Mouse (Mus musculus): Measurements from ENCODE around the gene Bend7. TPM values are rescaled to one million over a fixed set of nuclear protein-coding genes. Genes with fewer than 3 reads are reported as not detected.

Bend7 gene
- 7.9 and 8.4 TPM in 2 replicates for polyA plus RNA-seq (2012; rRNA removed)

- TF ChIP-seq CTCF (conservative IDR thresholded peaks at IDR 0.05; ENCODE audit: insufficient read depth, insufficient read length, low read depth, low read length) (no peak), POLR2A (IDR thresholded peaks at IDR 0.05; ENCODE audit: low read depth, low read length) (no peak)
- DNase-seq, result peak; percentile 51
- Histone ChIP-seq H3K4me3 (ENCODE audit: insufficient read depth, low read depth, low read length) (peak within 1 kb of the TSS; percentile 96), H3K27ac (ENCODE audit: insufficient read depth, low read depth, low read length) (peak within 1 kb of the TSS; percentile 82), H3K27me3 (replicated peaks; ENCODE audit: control insufficient read depth, insufficient read depth, low read length) (no peaks in the 10 kb centered on the region; the same call in 1 of the 2 replicates), H3K4me1 (ENCODE audit: control insufficient read depth, insufficient read depth, low read length) (peaks cover 2% of the 10 kb centered on the region; the same call in 1 of the 2 replicates), H3K36me3 (ENCODE audit: control insufficient read depth, insufficient read depth, low read length) (no peaks in the 10 kb centered on the region)
- WGBS, result 2% methylated on average over 112 of the region's 124 CpGs
These were observed at the start of gene Bend7 for GRCm38 (mm10) chr2:4717769-4718661. Gene Bend7, plus strand, starts transcription at chr2:4717831.

DNA sequence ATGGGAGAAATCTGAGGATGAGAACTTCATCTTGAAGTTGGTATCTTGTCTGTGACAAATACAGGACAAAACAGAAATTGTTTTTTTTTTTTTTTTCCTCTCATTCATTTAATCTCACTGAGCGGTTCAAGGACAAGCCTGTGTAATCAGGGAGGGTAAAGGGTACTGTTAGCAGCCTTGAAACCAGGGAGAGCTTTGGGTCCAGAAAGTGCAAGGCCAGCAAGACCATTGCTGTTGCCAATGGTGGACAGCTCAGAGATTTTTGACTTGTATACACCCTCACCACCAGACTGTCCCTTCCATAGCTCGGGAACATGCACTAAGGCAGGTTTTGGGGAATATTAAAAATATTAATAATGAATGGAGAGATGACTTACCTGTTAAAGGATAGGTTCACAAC is 49.0 kb upstream of the Bend7 start:
- WGBS, result 85% methylated on average over 2 of the region's 2 CpGs
- H3K36me3 ChIP-seq (ENCODE audit: control insufficient read depth, insufficient read depth, low read length), result no peaks in the 10 kb centered on the region
- H3K27ac ChIP-seq (ENCODE audit: insufficient read depth, low read depth, low read length), result no peak overlapping the region

GRCm38 (mm10) chr2:4669701-4670100 is 47.9 kb upstream of the Bend7 start:
- WGBS, result 71% methylated on average over 8 of the region's 8 CpGs
- Histone ChIP-seq H3K4me1 (ENCODE audit: control insufficient read depth, insufficient read depth, low read length) (no peaks in the 10 kb centered on the region), H3K4me3 (ENCODE audit: insufficient read depth, low read depth, low read length) (no peak overlapping the region), H3K27ac (ENCODE audit: insufficient read depth, low read depth, low read length) (no peak overlapping the region), H3K36me3 (ENCODE audit: control insufficient read depth, insufficient read depth, low read length) (no peaks in the 10 kb centered on the region), H3K27me3 (replicated peaks; ENCODE audit: control insufficient read depth, insufficient read depth, low read length) (no peaks in the 10 kb centered on the region)
- no peak for DNase-seq
- TF ChIP-seq CTCF (conservative IDR thresholded peaks at IDR 0.05; ENCODE audit: insufficient read depth, insufficient read length, low read depth, low read length), result no peak
- TF ChIP-seq POLR2A (IDR thresholded peaks at IDR 0.05; ENCODE audit: low read depth, low read length), result no peak

More for the DNA sequence above, 49.0 kb upstream of the Bend7 start:
- no peak for DNase-seq
- TF ChIP-seq CTCF (conservative IDR thresholded peaks at IDR 0.05; ENCODE audit: insufficient read depth, insufficient read length, low read depth, low read length) (no peak), POLR2A (IDR thresholded peaks at IDR 0.05; ENCODE audit: low read depth, low read length) (no peak)
- Histone ChIP-seq H3K27me3 (replicated peaks; ENCODE audit: control insufficient read depth, insufficient read depth, low read length) (no peaks in the 10 kb centered on the region), H3K4me1 (ENCODE audit: control insufficient read depth, insufficient read depth, low read length) (no peaks in the 10 kb centered on the region), H3K4me3 (ENCODE audit: insufficient read depth, low read depth, low read length) (no peak overlapping the region)

- H3K27ac ChIP-seq (ENCODE audit: insufficient read depth, low read depth, low read length), result no peak overlapping the region
- no peaks in the 10 kb centered on the region for H3K36me3 ChIP-seq (ENCODE audit: control insufficient read depth, insufficient read depth, low read length)
- 75% methylated on average over 8 of the region's 8 CpGs for WGBS
- no peaks in the 10 kb centered on the region for H3K4me1 ChIP-seq (ENCODE audit: control insufficient read depth, insufficient read depth, low read length)
- TF ChIP-seq POLR2A (IDR thresholded peaks at IDR 0.05; ENCODE audit: low read depth, low read length) (no peak), CTCF (conservative IDR thresholded peaks at IDR 0.05; ENCODE audit: insufficient read depth, insufficient read length, low read depth, low read length) (no peak)
- no peaks in the 10 kb centered on the region for H3K27me3 ChIP-seq (replicated peaks; ENCODE audit: control insufficient read depth, insufficient read depth, low read length)
- H3K4me3 ChIP-seq (ENCODE audit: insufficient read depth, low read depth, low read length), result no peak overlapping the region
- DNase-seq, result no peak
These were observed 46.0 kb upstream of the Bend7 start for GRCm38 (mm10) chr2:4671636-4672035.

DNA sequence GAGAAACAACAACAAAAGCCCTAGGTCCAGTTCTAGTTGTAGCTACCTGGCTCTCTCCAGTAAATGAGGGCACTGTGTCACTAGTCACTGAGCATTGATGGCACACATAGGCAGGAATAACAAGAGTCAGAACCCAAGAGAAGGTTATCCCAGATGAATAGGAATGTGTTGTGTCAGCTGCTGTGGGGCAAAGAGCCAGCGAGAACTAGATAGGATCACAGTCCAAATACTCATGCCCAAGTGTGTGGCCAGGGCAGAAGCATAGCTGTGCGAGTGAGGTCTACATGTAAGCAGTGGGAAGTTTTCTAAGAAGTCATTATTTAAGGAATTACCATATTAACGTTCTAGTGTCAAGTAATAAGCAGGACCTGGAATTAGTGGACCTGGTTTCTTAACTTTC is 37.7 kb upstream of the Bend7 start:
- H3K27me3 ChIP-seq (replicated peaks; ENCODE audit: control insufficient read depth, insufficient read depth, low read length), result no peaks in the 10 kb centered on the region
- H3K27ac ChIP-seq (ENCODE audit: insufficient read depth, low read depth, low read length), result no peak overlapping the region
- TF ChIP-seq POLR2A (IDR thresholded peaks at IDR 0.05; ENCODE audit: low read depth, low read length) (no peak), CTCF (conservative IDR thresholded peaks at IDR 0.05; ENCODE audit: insufficient read depth, insufficient read length, low read depth, low read length) (no peak)
- H3K4me1 ChIP-seq (ENCODE audit: control insufficient read depth, insufficient read depth, low read length), result no peaks in the 10 kb centered on the region
- H3K4me3 ChIP-seq (ENCODE audit: insufficient read depth, low read depth, low read length), result no peak overlapping the region
- 57% methylated on average over 3 of the region's 3 CpGs for WGBS
- peak; percentile 51 for DNase-seq
- H3K36me3 ChIP-seq (ENCODE audit: control insufficient read depth, insufficient read depth, low read length), result no peaks in the 10 kb centered on the region

DNA sequence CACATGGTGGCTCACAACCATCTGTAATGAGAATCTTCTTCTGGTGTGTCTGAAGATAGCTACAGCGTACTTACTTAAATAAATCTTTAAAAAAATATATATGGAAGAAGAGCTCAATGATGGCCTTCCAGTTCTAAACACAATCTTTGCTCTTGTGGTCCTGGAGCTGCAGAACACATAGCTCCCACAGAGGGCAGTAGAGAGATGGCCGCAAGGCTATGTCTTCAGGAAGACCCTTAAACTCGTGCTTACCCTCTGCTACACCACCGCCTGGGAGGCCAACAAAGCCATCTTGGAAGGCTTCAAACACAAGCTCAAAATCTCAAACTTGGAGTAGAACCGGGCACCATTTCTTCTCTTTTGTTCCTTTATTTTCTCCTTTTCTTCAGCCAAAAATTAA is 6.4 kb upstream of the Bend7 start:
- peak; percentile 15 for DNase-seq
- H3K4me3 ChIP-seq (ENCODE audit: insufficient read depth, low read depth, low read length), result no peak overlapping the region
- WGBS, result 55% methylated on average over 5 of the region's 5 CpGs
- H3K27ac ChIP-seq (ENCODE audit: insufficient read depth, low read depth, low read length), result no peak overlapping the region
- H3K27me3 ChIP-seq (replicated peaks; ENCODE audit: control insufficient read depth, insufficient read depth, low read length), result no peaks in the 10 kb centered on the region; the same call in 1 of the 2 replicates
- H3K36me3 ChIP-seq (ENCODE audit: control insufficient read depth, insufficient read depth, low read length), result no peaks in the 10 kb centered on the region
- no peaks in the 10 kb centered on the region for H3K4me1 ChIP-seq (ENCODE audit: control insufficient read depth, insufficient read depth, low read length)
- no peak for TF ChIP-seq POLR2A (IDR thresholded peaks at IDR 0.05; ENCODE audit: low read depth, low read length)
- TF ChIP-seq CTCF (conservative IDR thresholded peaks at IDR 0.05; ENCODE audit: insufficient read depth, insufficient read length, low read depth, low read length), result peak; percentile 50

DNA sequence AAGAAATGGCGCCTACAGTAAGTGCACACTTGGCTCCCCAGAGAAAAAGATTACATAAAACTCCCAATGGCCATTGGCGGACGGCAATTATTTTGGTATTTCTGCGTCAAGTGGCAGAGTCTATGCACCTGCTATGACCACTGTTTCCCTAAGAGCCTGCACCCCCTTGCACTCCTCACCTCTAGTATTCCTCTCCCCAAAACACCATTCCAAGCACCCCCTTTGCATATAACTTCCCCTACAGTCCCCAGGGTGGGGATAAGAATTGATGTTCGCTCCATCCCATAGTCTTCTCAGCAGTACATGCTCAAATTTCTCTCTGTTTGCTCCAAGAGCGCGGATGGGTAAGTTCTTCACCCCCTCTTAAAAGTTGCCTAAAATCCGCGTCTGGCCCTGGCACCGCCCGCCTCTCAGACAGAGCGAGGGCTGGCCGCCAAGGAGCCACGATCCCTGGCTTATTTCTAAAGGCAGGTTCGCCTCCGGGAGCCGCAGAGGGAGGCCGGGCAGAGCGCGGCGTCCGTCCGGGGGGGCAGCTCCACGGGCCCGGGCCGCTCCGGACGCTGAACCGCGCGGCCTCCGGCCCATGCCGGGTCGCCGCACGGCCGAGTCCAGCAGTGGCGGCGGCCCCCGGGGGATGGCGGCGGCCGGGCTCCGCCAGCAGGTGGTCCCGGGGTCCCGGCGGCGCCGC is 406 bp upstream of the Bend7 start:
- Histone ChIP-seq H3K36me3 (ENCODE audit: control insufficient read depth, insufficient read depth, low read length) (no peaks in the 10 kb centered on the region), H3K27ac (ENCODE audit: insufficient read depth, low read depth, low read length) (no peak overlapping the region), H3K27me3 (replicated peaks; ENCODE audit: control insufficient read depth, insufficient read depth, low read length) (no peaks in the 10 kb centered on the region; the same call in 1 of the 2 replicates), H3K4me1 (ENCODE audit: control insufficient read depth, insufficient read depth, low read length) (no peaks in the 10 kb centered on the region; the same call in 1 of the 2 replicates), H3K4me3 (ENCODE audit: insufficient read depth, low read depth, low read length) (peak overlapping the region; percentile 96)
- DNase-seq, result peak; percentile 76
- TF ChIP-seq POLR2A (IDR thresholded peaks at IDR 0.05; ENCODE audit: low read depth, low read length), result no peak
- no peak for TF ChIP-seq CTCF (conservative IDR thresholded peaks at IDR 0.05; ENCODE audit: insufficient read depth, insufficient read length, low read depth, low read length)
- WGBS, result 4% methylated on average over 49 of the region's 49 CpGs
